Mouse (Mus musculus): ENCODE results near the gene Cc2d1a.

Gene Cc2d1a

DNA sequence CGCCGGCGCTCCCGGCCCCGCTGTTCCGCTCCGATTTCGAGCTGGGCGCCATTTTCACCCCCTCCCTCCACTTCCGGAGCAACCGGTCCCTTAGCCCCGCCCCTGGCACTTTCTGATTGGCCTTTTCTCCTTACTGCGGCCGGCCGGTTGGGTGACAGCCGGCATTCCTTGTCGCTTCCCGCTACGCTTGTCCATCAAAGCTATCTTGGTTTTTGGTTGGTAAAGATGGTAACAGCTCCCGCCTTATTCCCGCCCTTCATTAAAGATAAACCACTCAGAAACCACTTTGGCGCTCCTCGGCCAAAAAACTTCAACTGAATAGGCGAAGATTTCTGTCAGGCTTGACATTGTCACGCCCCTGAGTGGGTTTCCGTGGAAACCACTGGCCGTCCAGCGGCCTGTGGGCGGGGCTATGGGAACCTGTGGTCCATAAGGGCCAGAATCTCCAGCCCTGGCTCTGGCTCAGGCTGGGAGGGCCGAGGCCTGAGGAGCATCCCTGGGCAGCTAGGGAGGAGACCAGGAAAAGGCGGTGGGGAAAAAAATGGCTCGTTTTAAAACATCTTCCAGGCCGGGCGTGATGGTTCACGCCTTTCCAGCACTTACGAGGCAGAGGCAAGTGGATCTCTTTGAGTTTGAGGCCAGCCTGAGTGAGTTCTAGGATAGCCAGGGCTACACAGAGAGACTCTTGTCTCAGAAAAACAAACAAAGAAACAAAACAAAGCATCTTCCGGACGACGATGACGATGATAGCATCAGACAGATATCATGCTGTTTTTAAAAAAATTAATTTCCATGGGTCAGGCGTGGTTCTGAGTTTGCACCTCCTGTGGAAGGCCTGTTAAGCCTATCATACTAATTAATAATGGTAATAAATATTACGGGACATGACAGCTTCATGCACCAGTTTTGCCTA, 42.8 kb downstream of the Cc2d1a start, which contains the start of gene Dcaf15:
Gene Dcaf15, minus strand, starts transcription at position 72 of the 913 bp plus-strand sequence.
- peak; percentile 99 for DNase-seq (ENCODE audit: low read depth, low spot score)

DNA sequence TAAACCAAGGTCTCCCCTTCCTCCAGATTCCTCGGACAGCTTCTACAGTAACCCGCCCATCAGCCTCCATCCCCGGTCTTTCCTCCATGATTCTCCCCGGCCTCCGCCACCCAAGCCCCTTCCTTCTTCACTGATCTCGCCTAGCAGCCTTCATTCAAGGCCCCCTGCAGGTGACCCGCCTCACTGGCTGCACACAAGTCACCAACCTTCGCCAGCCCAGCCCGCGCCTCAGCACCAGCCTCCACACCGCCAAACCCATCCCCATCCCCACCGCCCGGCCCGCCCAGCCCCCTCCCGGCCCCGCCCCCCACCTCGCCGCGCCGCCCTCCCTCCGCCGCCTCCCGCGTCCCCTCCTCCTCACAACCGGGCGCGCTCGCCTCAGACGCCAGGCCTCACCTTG, 43.5 kb downstream of the Cc2d1a start:
- peak; percentile 28 for DNase-seq (ENCODE audit: low read depth, low spot score)

DNA sequence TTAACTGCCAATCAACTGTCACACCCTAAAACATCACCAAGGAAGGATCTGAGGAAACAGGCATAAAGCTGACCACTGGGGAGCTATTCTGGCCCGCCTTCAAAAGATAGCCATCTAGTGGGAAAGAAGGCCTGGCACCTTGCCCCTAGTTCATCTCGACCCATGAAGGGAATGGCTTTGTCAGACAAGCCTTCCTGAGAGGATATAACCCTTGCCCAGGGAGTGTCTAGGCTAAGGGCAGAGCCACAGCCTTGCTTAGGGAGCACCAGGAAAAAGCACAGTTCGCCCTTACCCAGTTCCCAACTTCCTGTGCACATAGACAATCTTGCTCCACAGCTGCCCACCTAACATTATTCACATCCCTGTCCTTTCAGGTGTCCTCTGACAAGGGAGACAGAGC, 44.1 kb downstream of the Cc2d1a start:
- DNase-seq (ENCODE audit: low read depth, low spot score), result no peak

DNA sequence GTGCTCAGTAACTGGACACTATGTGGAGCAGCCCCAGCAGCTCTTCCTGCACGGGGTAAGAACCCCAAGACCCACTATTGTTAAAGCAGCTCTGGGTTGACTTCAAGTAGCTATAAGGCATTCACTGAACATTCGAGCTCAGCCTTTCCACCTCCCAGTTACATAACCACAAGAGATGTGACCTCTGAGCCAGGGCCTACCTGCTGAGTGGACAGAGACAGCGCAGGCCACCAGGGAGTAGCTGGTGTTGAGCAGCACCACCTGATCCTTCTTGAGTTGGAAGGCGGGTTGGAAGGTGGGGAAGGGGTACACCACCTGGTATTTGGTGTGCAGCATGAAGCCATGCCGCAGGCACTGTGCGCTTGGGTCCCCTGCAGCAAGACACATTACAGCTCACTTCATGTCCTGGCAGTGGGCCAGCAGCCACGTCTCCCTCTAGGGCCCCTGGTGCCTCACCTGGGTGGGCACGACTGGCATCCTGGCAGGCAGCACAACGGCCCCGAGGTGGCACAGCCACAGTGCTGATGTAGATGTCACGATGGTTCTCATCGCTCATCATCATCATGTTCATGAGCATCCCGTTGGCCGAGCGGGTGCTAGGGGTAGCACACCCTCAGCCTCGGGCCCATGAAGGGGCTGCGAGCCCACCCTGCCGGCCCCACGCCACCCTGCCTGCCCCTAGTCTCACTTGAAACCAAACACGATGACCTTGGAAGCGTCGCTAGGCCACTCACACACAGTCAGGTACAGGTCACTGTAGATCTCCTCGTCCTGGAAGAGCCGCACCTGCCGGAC, 46.1 kb downstream of the Cc2d1a start:
- no peak for DNase-seq (ENCODE audit: low read depth, low spot score)

DNA sequence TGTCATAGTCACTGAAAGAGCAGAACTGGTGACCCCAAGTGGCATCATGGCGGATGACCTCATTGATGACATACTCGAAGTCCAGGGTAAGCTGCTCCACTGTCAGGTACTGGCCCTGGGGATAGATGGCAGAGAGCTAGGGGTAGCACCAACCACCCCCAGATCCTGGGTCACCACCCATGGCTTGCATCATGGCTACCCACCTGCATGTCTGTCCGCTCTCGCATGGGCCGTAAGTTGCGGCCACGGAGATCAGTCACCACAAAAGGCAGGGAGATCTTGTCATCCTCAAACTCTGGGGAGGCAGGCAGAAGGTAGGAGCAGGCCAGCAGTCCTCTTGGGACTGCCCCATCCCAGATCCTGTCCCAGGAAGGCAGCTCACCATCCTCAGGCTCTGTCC, 49.4 kb downstream of the Cc2d1a start:
- no peak for DNase-seq (ENCODE audit: low read depth, low spot score)

- DNase-seq (ENCODE audit: low read depth, low spot score), result no peak
Observed at GRCm38 (mm10) chr8:84096061-84096460, 51.7 kb downstream of the Cc2d1a start.

DNA sequence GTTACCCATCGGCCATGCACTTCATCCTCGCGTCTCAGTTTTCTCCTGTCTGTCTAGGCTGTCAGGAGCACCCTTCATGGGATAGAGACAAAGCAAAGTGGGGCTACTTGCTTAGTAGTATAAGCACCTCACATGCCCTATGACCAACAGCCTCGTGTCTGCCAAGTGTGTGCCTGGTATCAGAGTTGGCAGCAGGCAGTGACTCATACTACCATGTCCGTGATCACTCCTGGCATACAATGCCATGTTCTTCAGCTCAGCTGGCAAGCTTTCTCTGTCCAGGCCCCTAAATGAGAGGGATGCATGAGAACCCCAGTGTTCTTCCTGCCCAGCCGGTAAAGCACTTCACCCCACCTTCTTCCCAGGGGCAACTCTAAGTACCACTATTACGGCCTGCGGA, 57.2 kb downstream of the Cc2d1a start:
- DNase-seq (ENCODE audit: low read depth, low spot score), result no peak

DNA sequence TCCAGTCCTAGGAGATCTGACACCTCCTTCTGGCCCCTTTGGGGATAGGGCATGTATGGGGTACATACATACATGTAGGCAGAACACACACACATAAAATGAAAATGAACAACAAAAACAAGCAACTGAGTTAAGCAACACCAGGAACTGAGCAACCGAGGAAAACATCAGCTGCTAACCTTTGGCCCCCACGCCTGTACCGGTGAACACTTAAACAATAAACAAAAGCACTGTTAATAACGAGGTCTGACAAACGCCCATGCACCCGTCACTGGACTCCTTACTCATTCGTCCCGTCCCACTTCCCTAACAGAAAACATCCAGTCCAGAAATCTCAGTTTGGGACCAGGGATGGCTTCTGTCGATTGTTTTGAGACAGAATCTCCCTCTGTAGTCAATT, 58.5 kb downstream of the Cc2d1a start:
- no peak for DNase-seq (ENCODE audit: low read depth, low spot score)

- DNase-seq (ENCODE audit: low read depth, low spot score), result no peak
Observed at GRCm38 (mm10) chr8:84087821-84088220, 59.9 kb downstream of the Cc2d1a start.

DNA sequence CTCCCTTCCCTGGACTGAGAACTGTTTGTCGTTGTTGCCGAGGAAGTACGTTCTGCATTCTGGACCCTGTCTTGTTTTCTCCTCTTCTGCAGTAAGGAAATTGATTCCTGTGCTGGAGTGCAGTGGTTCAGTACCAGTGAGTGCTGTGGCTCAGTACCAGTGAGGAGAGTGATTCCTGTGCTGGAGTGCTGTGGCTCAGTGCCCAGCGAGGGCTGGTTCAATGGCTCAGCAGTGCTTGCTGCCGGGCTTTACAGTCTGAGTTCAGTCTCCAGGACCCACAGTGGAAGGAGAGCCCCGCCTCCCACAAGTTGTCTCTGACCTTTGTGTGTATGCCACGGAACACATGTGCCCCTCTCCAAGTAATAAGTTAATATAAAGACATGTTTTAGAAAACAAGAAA, 60.6 kb downstream of the Cc2d1a start:
- DNase-seq (ENCODE audit: low read depth, low spot score), result no peak

DNA sequence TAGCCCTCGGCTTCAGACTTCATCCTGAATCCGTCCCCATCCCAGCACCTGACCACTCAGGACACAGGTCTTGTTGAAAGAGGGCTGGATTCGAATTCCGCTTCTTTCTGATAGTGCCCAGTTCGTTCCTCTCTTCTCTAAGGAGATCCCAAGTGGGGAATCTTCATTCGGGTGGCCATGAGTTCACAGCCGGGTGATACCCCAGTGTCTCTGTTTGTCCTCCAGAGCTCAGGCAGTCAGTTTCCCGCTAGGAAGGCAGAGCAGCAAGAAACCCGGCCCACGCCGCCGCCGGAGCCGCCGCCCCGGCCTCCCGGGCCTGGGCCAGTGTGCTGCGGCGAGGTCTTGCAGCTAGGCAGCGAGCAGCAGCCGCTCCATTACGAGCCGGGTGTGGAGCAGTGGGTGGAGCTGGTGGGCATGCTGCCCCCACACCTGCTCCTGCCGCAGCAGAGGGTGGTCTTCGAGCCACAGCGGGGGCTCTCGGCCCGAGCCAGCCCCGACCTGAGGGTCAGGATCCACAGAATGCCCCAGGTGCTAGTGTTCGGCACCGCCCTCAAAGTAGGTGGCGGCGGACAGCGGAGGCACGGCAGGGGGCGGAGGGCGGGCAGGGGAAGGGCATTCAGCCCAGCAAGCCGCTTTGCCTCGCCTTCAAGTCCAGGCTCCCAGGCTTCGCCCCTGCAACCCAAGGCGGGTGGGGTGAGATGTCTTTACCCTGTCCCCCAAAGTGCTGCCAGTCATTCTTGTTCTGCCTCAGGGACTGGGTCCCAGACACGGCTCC, 63.2 kb downstream of the Cc2d1a start:
- DNase-seq (ENCODE audit: low read depth, low spot score), result no peak

- no peak for DNase-seq (ENCODE audit: low read depth, low spot score)
Observed at GRCm38 (mm10) chr8:84083829-84084241, 63.9 kb downstream of the Cc2d1a start.

All from c-Kit-negative CD71-positive TER-119-positive erythroid progenitor cells, embryonic 14.5 days (primary cell).